Mouse (Mus musculus) embryonic facial prominence, embryonic 10.5 days (tissue): Measurements from ENCODE around the gene Olfr156. TPM values are rescaled to one million over a fixed set of nuclear protein-coding genes. Genes with fewer than 3 reads are reported as not detected.
"Not testable (repeated sequence)": the region's sequence is repeated elsewhere in the genome, so short reads cannot be mapped to it uniquely, and the experiment has no call there.

Experiments
- DNase-seq: peaks from one replicate; pipeline ENCODE4 v3.0.0-alpha.2; 2017; ENCODE audit warnings: low spot score
- H3K27ac ChIP-seq: fragments of 300-500 bp; sonication (generic); replicated peaks from 2 replicates; pipeline ENCODE4 v1.5.1; 2016; ENCODE audit warnings: mild to moderate bottlenecking
- H3K27me3 ChIP-seq: fragments of 300-500 bp; sonication (generic); replicated peaks from 2 replicates; pipeline ENCODE4 v1.6.1; 2016; ENCODE audit warnings: low read depth, mild to moderate bottlenecking; ENCODE audit not compliant: poor library complexity, severe bottlenecking
- H3K36me3 ChIP-seq: fragments of 300-500 bp; sonication (generic); replicated peaks from 2 replicates; pipeline ENCODE4 v1.6.1; 2016; ENCODE audit warnings: mild to moderate bottlenecking, moderate library complexity
- H3K4me1 ChIP-seq: fragments of 300-500 bp; sonication (generic); 2 replicates; pipeline ENCODE4 v1.6.1; 2016
- H3K4me3 ChIP-seq: fragments of 300-500 bp; sonication (generic); 2 replicates; pipeline ENCODE4 v1.5.1; 2016; ENCODE audit warnings: mild to moderate bottlenecking, moderate library complexity
- H3K9me3 ChIP-seq: fragments of 300-500 bp; sonication (generic); 2 replicates; pipeline ENCODE4 v1.6.1; 2016; ENCODE audit warnings: mild to moderate bottlenecking
- WGBS: fragments of 180-500 bp; shearing (Covaris S2); methylation state at CpG from one replicate; pipeline ENCODE4 v1.1.7; 2016; 5-methylcytosine and 5-hydroxymethylcytosine counted together
- polyA plus RNA-seq: library from polyadenylated mRNA; unstranded; fragments of >200 nt; fragmentation: Nextera tagmentation; extraction: Ambion mirVana; gene quantifications from 2 replicates; pipeline ENCODE4 v1.2.1, GENCODE M21; 2016

Gene Olfr156
- polyA plus RNA-seq, 1 experiment from 2014 or later, result not detected

DNA sequence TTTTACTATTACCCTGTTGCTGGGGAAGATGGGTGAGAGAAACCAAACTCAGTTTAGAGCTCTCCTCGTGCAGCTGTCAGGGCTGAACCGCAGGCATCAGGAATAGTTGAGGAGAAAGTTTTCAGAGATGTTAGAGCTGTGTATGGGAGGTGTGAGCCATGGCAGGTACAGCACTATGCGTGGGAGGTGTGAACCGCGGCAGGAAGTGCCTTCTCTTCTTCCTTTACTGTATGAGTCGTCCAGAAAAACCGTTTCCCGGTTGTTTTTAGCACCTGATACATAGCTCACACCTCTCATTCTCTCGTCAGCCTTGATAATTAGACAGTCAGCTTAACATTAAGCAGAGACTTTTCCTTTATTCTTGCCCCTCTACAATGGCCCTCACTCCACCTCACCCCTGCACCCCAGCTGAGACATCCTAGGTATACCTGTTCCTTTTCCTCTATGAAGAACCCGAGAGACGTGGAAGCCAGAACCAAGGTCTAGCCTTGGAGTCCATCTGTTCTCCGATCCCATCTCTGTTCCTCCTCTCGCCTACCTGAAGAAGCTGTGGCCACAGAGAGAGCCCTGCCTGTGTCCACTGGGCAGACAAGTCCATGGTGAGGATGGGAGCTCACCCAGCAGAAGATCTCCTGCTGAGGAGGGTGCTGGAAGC is 672 bp downstream of the Olfr156 start:
- Histone ChIP-seq H3K27me3 (no peaks in the 10 kb centered on the region), H3K9me3 (no peaks in the 10 kb centered on the region), H3K4me1 (peaks cover 13% of the 10 kb centered on the region), H3K36me3 (no peaks in the 10 kb centered on the region), H3K4me3 (no peak overlapping the region), H3K27ac (no peak overlapping the region)
- WGBS, result 86% methylated on average over 13 of the region's 13 CpGs
- no peak for DNase-seq

DNA sequence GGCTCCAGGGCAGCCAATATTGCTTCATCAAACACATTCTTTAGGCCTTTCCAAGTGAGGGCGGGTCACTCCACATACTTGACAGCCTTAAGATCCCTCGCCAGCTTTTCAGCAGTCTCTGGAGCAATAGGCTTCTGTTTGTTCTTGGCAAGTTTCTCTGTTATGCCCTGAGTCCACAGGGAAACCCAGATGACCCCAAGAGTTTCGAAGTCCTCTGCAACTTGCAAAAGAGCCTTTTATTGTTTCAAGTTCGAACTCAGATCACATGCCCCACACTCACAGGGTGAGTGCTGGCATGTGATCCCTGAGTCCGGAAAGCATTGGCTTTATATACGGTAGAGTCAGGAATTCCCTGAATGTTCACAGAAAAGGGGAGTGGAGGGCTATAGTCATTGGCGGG is 24.8 kb downstream of the Olfr156 start:
- 81% methylated on average over 7 of the region's 7 CpGs for WGBS
- no peak for DNase-seq
- Histone ChIP-seq H3K4me3 (no peak overlapping the region), H3K36me3 (no peaks in the 10 kb centered on the region), H3K4me1 (no peaks in the 10 kb centered on the region), H3K27ac (no peak overlapping the region), H3K27me3 (no peaks in the 10 kb centered on the region), H3K9me3 (peaks cover 11% of the 10 kb centered on the region; the same call in 1 of the 2 replicates)

- not testable (repeated sequence) for H3K9me3 ChIP-seq, H3K27ac ChIP-seq
Observed at GRCm38 (mm10) chr4:43795844-43796243, 27.9 kb downstream of the Olfr156 start.

GRCm38 (mm10) chr4:43795296-43795695 is 28.4 kb downstream of the Olfr156 start:
- Histone ChIP-seq H3K4me3 (no peak overlapping the region), H3K36me3 (no peaks in the 10 kb centered on the region), H3K9me3 (no peaks in the 10 kb centered on the region; the same call in 1 of the 2 replicates), H3K27me3 (no peaks in the 10 kb centered on the region), H3K27ac (no peak overlapping the region), H3K4me1 (no peaks in the 10 kb centered on the region)
- DNase-seq, result no peak
- 74% methylated on average over 6 of the region's 6 CpGs for WGBS

More at GRCm38 (mm10) chr4:43795844-43796243, 27.9 kb downstream of the Olfr156 start:
- not testable (repeated sequence) for DNase-seq, H3K27me3 ChIP-seq, H3K36me3 ChIP-seq, H3K4me1 ChIP-seq, H3K4me3 ChIP-seq
- WGBS, result 90% methylated on average over 5 of the region's 5 CpGs

GRCm38 (mm10) chr4:43772304-43772703 is 51.4 kb downstream of the Olfr156 start:
- no peak for DNase-seq
- H3K36me3 ChIP-seq, result no peaks in the 10 kb centered on the region
- H3K27ac ChIP-seq, result no peak overlapping the region
- no peaks in the 10 kb centered on the region for H3K9me3 ChIP-seq
- no peaks in the 10 kb centered on the region for H3K4me1 ChIP-seq
- H3K27me3 ChIP-seq, result no peaks in the 10 kb centered on the region
- 46% methylated on average over 2 of the region's 2 CpGs for WGBS
- no peak overlapping the region for H3K4me3 ChIP-seq

DNA sequence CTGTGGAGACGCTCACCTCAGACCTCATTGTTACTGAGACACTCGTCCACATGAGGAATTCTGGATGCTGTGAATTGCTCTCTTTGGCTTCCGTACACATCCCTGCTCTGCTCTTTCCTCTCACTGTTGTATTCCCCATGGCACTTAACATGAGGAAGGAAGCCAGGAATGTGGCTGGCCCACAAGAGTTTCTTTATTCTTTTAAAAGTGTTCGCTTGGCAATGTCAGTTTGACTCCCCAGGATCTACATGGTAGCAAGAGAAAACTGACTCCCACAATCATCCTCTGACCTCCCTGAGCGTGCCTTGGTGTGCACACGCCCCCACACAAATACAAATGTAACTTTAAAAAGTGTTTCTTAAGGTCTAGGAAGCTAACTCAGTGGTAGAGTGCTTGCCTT is 52.1 kb downstream of the Olfr156 start:
- Histone ChIP-seq H3K36me3 (no peaks in the 10 kb centered on the region), H3K9me3 (no peaks in the 10 kb centered on the region), H3K27me3 (no peaks in the 10 kb centered on the region), H3K4me1 (no peaks in the 10 kb centered on the region), H3K4me3 (no peak overlapping the region), H3K27ac (no peak overlapping the region)
- 68% methylated on average over 6 of the region's 6 CpGs for WGBS
- DNase-seq, result no peak

DNA sequence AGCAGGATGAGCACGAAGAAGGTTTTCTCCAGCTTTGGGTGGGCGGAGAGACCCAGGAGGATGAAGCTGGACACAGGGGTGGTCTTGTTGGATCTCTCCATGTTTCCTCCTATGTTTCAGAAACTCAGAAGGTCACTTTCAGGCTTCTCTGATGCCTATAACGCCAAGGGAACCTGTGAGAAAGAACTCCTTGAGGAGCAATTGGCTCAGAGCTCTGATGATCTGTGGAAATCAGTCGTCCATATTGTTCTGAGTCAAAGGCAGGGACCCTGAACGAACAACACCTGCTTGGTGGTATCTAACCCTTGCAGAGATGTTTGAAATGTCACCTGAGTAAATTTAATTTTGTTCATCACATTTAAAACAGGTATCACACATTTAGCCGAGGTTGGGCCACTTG is 52.8 kb downstream of the Olfr156 start, which contains the start of gene Olfr159:
TSS of gene Olfr159 (minus strand) at position 101 of the 400 bp plus-strand sequence.
- H3K9me3 ChIP-seq, result no peaks in the 10 kb centered on the region
- DNase-seq, result no peak

More for the DNA sequence above, 52.8 kb downstream of the Olfr156 start, which contains the start of gene Olfr159:
- H3K4me3 ChIP-seq, result no peak within 1 kb of the TSS
- 85% methylated on average over 6 of the region's 6 CpGs for WGBS
- H3K4me1 ChIP-seq, result no peaks in the 10 kb centered on the region
- no peaks in the 10 kb centered on the region for H3K36me3 ChIP-seq
- H3K27ac ChIP-seq, result no peak within 1 kb of the TSS
- H3K27me3 ChIP-seq, result no peaks in the 10 kb centered on the region

Other genes starting within 250 kb of the Olfr156 start
- 17.5 and 18.8 TPM in 2 replicates for gene Rgp1, start 245.2 kb downstream of the Olfr156 start, polyA plus RNA-seq
- 26.6 and 28.0 TPM in 2 replicates for gene Gba2, start 245.0 kb downstream of the Olfr156 start, polyA plus RNA-seq
- gene Msmp, start 239.4 kb downstream of the Olfr156 start, polyA plus RNA-seq, result 0.34 and 0.99 TPM in 2 replicates
- gene Npr2, start 192.0 kb downstream of the Olfr156 start, polyA plus RNA-seq, result 12.5 and 16.7 TPM in 2 replicates
- 1.8 and 2.0 TPM in 2 replicates for gene Spag8, start 170.3 kb downstream of the Olfr156 start, polyA plus RNA-seq
- 71.7 and 72.8 TPM in 2 replicates for gene Hint2, start 167.4 kb downstream of the Olfr156 start, polyA plus RNA-seq
- 4.0 and 5.1 TPM in 2 replicates for gene Tmem8b, start 154.9 kb downstream of the Olfr156 start, polyA plus RNA-seq
- gene Fam221b, start 154.8 kb downstream of the Olfr156 start, polyA plus RNA-seq, result 1.4 and 1.7 TPM in 2 replicates
- gene Olfr70, start 123.1 kb downstream of the Olfr156 start, polyA plus RNA-seq, result 0.07 TPM in 1 of 2 replicates, not detected in the other
- gene Olfr71, start 113.6 kb downstream of the Olfr156 start, polyA plus RNA-seq, result not detected in 2 replicates
- gene Hrct1, start 96.7 kb downstream of the Olfr156 start, polyA plus RNA-seq, result 0.14 TPM in 1 of 2 replicates, not detected in the other
- 0.06 TPM in 1 of 2 replicates, not detected in the other for gene Spaar, start 93.9 kb downstream of the Olfr156 start, polyA plus RNA-seq
- not detected in 2 replicates for gene Olfr159, start 52.9 kb downstream of the Olfr156 start, polyA plus RNA-seq
- gene Olfr157, start 16.3 kb upstream of the Olfr156 start, polyA plus RNA-seq, result not detected in 2 replicates
- gene Olfr155, start 27.7 kb upstream of the Olfr156 start, polyA plus RNA-seq, result not detected in 2 replicates
- 17.4 and 19.3 TPM in 2 replicates for gene Reck, start 51.6 kb upstream of the Olfr156 start, polyA plus RNA-seq
- 55.8 and 75.8 TPM in 2 replicates for gene Glipr2, start 133.5 kb upstream of the Olfr156 start, polyA plus RNA-seq
- not detected in 2 replicates for gene Ccin, start 159.6 kb upstream of the Olfr156 start, polyA plus RNA-seq
- gene Clta, start 180.6 kb upstream of the Olfr156 start, polyA plus RNA-seq, result 212 and 222 TPM in 2 replicates